Mouse (Mus musculus) regulatory T cell (primary cell): ENCODE data around the gene Ccdc96.

Experiments used
- in situ Hi-C: fragments of 300-600 bp; cut with MboI, MseI; formaldehyde crosslinking; loops from one replicate; pipeline ENCODE4 v1.15.1; 2025; ENCODE audit warnings: high pct_unique_total_duplicates

Ccdc96 gene

GRCm38 (mm10) chr5:36523219-36523703 lies 38.9 kb downstream of the Ccdc96 start:
- in situ Hi-C loops, result no loop called here

- in situ Hi-C loops, result no loop called here
Measured at GRCm38 (mm10) chr5:36525216-36525615, 40.8 kb downstream of the Ccdc96 start.

- in situ Hi-C loops, result no loop called here
Measured at GRCm38 (mm10) chr5:36526274-36526673, 41.9 kb downstream of the Ccdc96 start.

GRCm38 (mm10) chr5:36526921-36527320 lies 42.5 kb downstream of the Ccdc96 start:
- in situ Hi-C loops, result no loop called here

- in situ Hi-C loops, result loop anchor here (10.0 kb wide), 1 partner anchor 55 kb away; no protein-coding TSS in a partner anchor
Measured at GRCm38 (mm10) chr5:36529698-36530097, 45.3 kb downstream of the Ccdc96 start.

- in situ Hi-C loops, result loop anchor here (10.0 kb wide), 1 partner anchor 55 kb away; no protein-coding TSS in a partner anchor
Measured at GRCm38 (mm10) chr5:36530129-36530751, 45.9 kb downstream of the Ccdc96 start.

- in situ Hi-C loops, result loop anchor here (10.0 kb wide), 1 partner anchor 50 kb away; no protein-coding TSS in a partner anchor
Measured at GRCm38 (mm10) chr5:36534455-36535030, 50.2 kb downstream of the Ccdc96 start.

GRCm38 (mm10) chr5:36535438-36536176 lies 51.2 kb downstream of the Ccdc96 start:
- in situ Hi-C loops, result loop anchor here (10.0 kb wide), 1 partner anchor 49 kb away; no protein-coding TSS in a partner anchor

GRCm38 (mm10) chr5:36536424-36536823 lies 52.0 kb downstream of the Ccdc96 start:
- in situ Hi-C loops, result loop anchor here (10.0 kb wide), 1 partner anchor 48 kb away; no protein-coding TSS in a partner anchor
